Mouse (Mus musculus) CH12.LX (cell line): ENCODE results near the gene Angptl6. TPM values are rescaled to one million over a fixed set of nuclear protein-coding genes. Genes with fewer than 3 reads are reported as not detected.

Experiments used
- DNase-seq: peaks from one replicate; pipeline ENCODE4 v3.0.0-alpha.2; 2013; ENCODE audit errors: extremely low read depth
- H3K27ac ChIP-seq: 2 replicates; pipeline ENCODE4 v1.5.1; 2012; ENCODE audit warnings: low read depth, mild to moderate bottlenecking, control low read depth, moderate library complexity; ENCODE audit not compliant: insufficient read depth
- H3K27me3 ChIP-seq: replicated peaks from 2 replicates; pipeline ENCODE3; 2012; ENCODE audit warnings: inconsistent platforms
- H3K36me3 ChIP-seq, 2 experiments: replicated peaks in 1 of 2; 2 replicates each; pipeline versions ENCODE3 to v1.6.1; 2012; ENCODE audit warnings: inconsistent platforms in 1 of 2, low read length in 1 of 2, mild to moderate bottlenecking in 1 of 2, mixed read lengths in 1 of 2, moderate library complexity in 1 of 2; ENCODE audit not compliant: control insufficient read depth in 1 of 2, insufficient read depth in 1 of 2
- H3K4me1 ChIP-seq, 2 experiments: 2 replicates each; pipeline ENCODE4 v1.6.1; 2012; ENCODE audit warnings: inconsistent platforms in 1 of 2, moderate library complexity in 1 of 2; ENCODE audit not compliant: insufficient read depth in 2 of 2, control insufficient read depth in 1 of 2
- H3K4me2 ChIP-seq: 2 replicates; pipeline ENCODE4 v1.6.1; 2012; ENCODE audit warnings: low read depth, mild to moderate bottlenecking, control low read depth; ENCODE audit not compliant: poor library complexity, insufficient read depth, severe bottlenecking
- H3K4me3 ChIP-seq, 3 experiments: fragments of 150-350 bp in 1 of 3; sonication (generic) in 1 of 3; replicated peaks in 1 of 3; 2 replicates each; pipeline versions ENCODE3 to v1.5.1; 2011 to 2012; ENCODE audit warnings: low read depth in 2 of 3, low read length in 2 of 3, mild to moderate bottlenecking in 2 of 3, moderate library complexity in 2 of 3, control low read depth in 1 of 3, improper control_type of control experiment in 1 of 3, inconsistent platforms in 1 of 3, mixed read lengths in 1 of 3; ENCODE audit not compliant: poor library complexity in 1 of 3
- H3K79me2 ChIP-seq: replicated peaks from 2 replicates; pipeline ENCODE4 v1.6.1; 2012; ENCODE audit warnings: mild to moderate bottlenecking, moderate library complexity; ENCODE audit not compliant: control insufficient read depth, poor library complexity, insufficient read depth, severe bottlenecking; ENCODE audit errors: extremely low read depth
- H3K9ac ChIP-seq: 2 replicates; pipeline ENCODE4 v1.6.1; 2012; ENCODE audit warnings: low read depth, mild to moderate bottlenecking, control low read depth, moderate library complexity; ENCODE audit not compliant: insufficient read depth
- H3K9me3 ChIP-seq: replicated peaks from 2 replicates; pipeline ENCODE3; 2012; ENCODE audit warnings: low read length, inconsistent platforms, mixed read lengths
- BHLHE40 ChIP-seq: IDR thresholded peaks from 2 replicates; pipeline ENCODE4 v1.6.1; 2011; ENCODE audit warnings: mild to moderate bottlenecking, low read depth, low read length, improper control_type of control experiment
- CTCF ChIP-seq, 2 experiments: IDR thresholded peaks in 1 of 2; conservative IDR thresholded peaks in 1 of 2; 2 replicates each; pipeline ENCODE4 v1.5.1; 2011 to 2012; ENCODE audit warnings: low read depth in 2 of 2, low read length in 2 of 2, improper control_type of control experiment in 1 of 2, inconsistent platforms in 1 of 2, mild to moderate bottlenecking in 1 of 2, moderate library complexity in 1 of 2
- E2F4 ChIP-seq: IDR thresholded peaks from 2 replicates; pipeline ENCODE4 v1.6.1; 2011; ENCODE audit warnings: low read depth, low read length, improper control_type of control experiment; ENCODE audit not compliant: insufficient replicate concordance
- EP300 ChIP-seq: IDR thresholded peaks from 2 replicates; pipeline ENCODE4 v1.6.1; 2011; ENCODE audit warnings: low read length, improper control_type of control experiment
- GABPA ChIP-seq: IDR thresholded peaks from 2 replicates; pipeline ENCODE4 v1.6.1; 2012; ENCODE audit warnings: low read depth, low read length, improper control_type of control experiment, inconsistent platforms; ENCODE audit not compliant: insufficient replicate concordance
- IRF4 ChIP-seq: IDR thresholded peaks from 2 replicates; pipeline ENCODE4 v1.6.1; 2014; ENCODE audit warnings: low read depth, mild to moderate bottlenecking, inconsistent platforms, low read length, improper control_type of control experiment
- JUN ChIP-seq: IDR thresholded peaks from 2 replicates; pipeline ENCODE4 v1.6.1; 2011; ENCODE audit warnings: low read depth, mild to moderate bottlenecking, low read length, improper control_type of control experiment, moderate library complexity; ENCODE audit not compliant: insufficient read depth
- JUND ChIP-seq: conservative IDR thresholded peaks from 2 replicates; pipeline ENCODE4 v1.6.1; 2011; ENCODE audit warnings: low read depth, low read length, improper control_type of control experiment
- KAT2A ChIP-seq: IDR thresholded peaks from 2 replicates; pipeline ENCODE4 v1.6.1; 2012; ENCODE audit warnings: low read length, improper control_type of control experiment, inconsistent platforms; ENCODE audit not compliant: insufficient replicate concordance
- MAFK ChIP-seq: IDR thresholded peaks from 2 replicates; pipeline ENCODE4 v1.6.1; 2011; ENCODE audit warnings: low read length, improper control_type of control experiment; ENCODE audit not compliant: insufficient replicate concordance
- MAX ChIP-seq: IDR thresholded peaks from 2 replicates; pipeline ENCODE4 v1.6.1; 2011; ENCODE audit warnings: low read length, improper control_type of control experiment
- MAZ ChIP-seq: IDR thresholded peaks from 2 replicates; pipeline ENCODE4 v1.6.1; 2012; ENCODE audit warnings: low read depth, mild to moderate bottlenecking, inconsistent platforms, low read length, improper control_type of control experiment, moderate library complexity
- MEF2A ChIP-seq: IDR thresholded peaks from 2 replicates; pipeline ENCODE4 v1.6.1; 2014; ENCODE audit warnings: low read depth, mild to moderate bottlenecking, inconsistent platforms, low read length, improper control_type of control experiment, borderline replicate concordance
- MXI1 ChIP-seq: IDR thresholded peaks from 2 replicates; pipeline ENCODE4 v1.6.1; 2011; ENCODE audit warnings: mild to moderate bottlenecking, low read depth, low read length, improper control_type of control experiment
- MYC ChIP-seq: IDR thresholded peaks from 2 replicates; pipeline ENCODE4 v1.6.1; 2011; ENCODE audit warnings: low read depth, mild to moderate bottlenecking, improper control_type of control experiment, low read length
- NRF1 ChIP-seq: IDR thresholded peaks from 2 replicates; pipeline ENCODE4 v1.6.1; 2014; ENCODE audit warnings: low read depth, mild to moderate bottlenecking, inconsistent platforms, low read length, improper control_type of control experiment, moderate library complexity
- PAX5 ChIP-seq: IDR thresholded peaks from 2 replicates; pipeline ENCODE4 v1.6.1; 2012; ENCODE audit warnings: low read length, inconsistent platforms, mixed read lengths
- POLR2A ChIP-seq: IDR thresholded peaks from 2 replicates; pipeline ENCODE4 v1.6.1; 2011; ENCODE audit warnings: low read depth, mild to moderate bottlenecking, improper control_type of control experiment, low read length
- POLR2AphosphoS2 ChIP-seq: IDR thresholded peaks from 2 replicates; pipeline ENCODE4 v1.6.1; 2011; ENCODE audit warnings: low read depth, low read length, improper control_type of control experiment
- RAD21 ChIP-seq: IDR thresholded peaks from 2 replicates; pipeline ENCODE4 v1.6.1; 2011; ENCODE audit warnings: low read depth, mild to moderate bottlenecking, low read length, improper control_type of control experiment, moderate library complexity
- RCOR1 ChIP-seq: conservative IDR thresholded peaks from 2 replicates; pipeline ENCODE4 v1.6.1; 2012; ENCODE audit warnings: low read depth, mild to moderate bottlenecking, inconsistent platforms, low read length, improper control_type of control experiment
- SIN3A ChIP-seq: IDR thresholded peaks from 2 replicates; pipeline ENCODE4 v1.6.1; 2012; ENCODE audit warnings: low read length, improper control_type of control experiment, inconsistent platforms
- SMC3 ChIP-seq: IDR thresholded peaks from 2 replicates; pipeline ENCODE4 v1.6.1; 2011; ENCODE audit warnings: low read depth, low read length, improper control_type of control experiment
- TBP ChIP-seq: conservative IDR thresholded peaks from 2 replicates; pipeline ENCODE4 v1.6.1; 2011; ENCODE audit warnings: low read depth, low read length, improper control_type of control experiment
- TCF12 ChIP-seq: IDR thresholded peaks from 2 replicates; pipeline ENCODE4 v1.6.1; 2014; ENCODE audit warnings: low read depth, mild to moderate bottlenecking, inconsistent platforms, low read length, improper control_type of control experiment
- USF2 ChIP-seq: conservative IDR thresholded peaks from 2 replicates; pipeline ENCODE4 v1.6.1; 2011; ENCODE audit warnings: low read depth, low read length, improper control_type of control experiment
- ZC3H11A ChIP-seq: IDR thresholded peaks from 2 replicates; pipeline ENCODE4 v1.6.1; 2012; ENCODE audit warnings: low read depth, mild to moderate bottlenecking, inconsistent platforms, low read length, improper control_type of control experiment
- ZMIZ1 ChIP-seq: IDR thresholded peaks from 2 replicates; pipeline ENCODE4 v1.6.1; 2012; ENCODE audit warnings: low read depth, mild to moderate bottlenecking, inconsistent platforms, low read length, improper control_type of control experiment
- ZNF384 ChIP-seq: IDR thresholded peaks from 2 replicates; pipeline ENCODE4 v1.6.1; 2012; ENCODE audit warnings: low read depth, low read length, improper control_type of control experiment, inconsistent platforms
- dilution Hi-C: fragments of 300-500 bp; cut with MboI; formaldehyde crosslinking; loops from 2 replicates; pipeline ENCODE4 v1.14.3; 2020; ENCODE audit warnings: low sequenced_read_pairs; ENCODE audit not compliant: extremely low pct_unique_long_range_greater_than_20kb, extremely low pct_ligation_motif_present
- in situ Hi-C: fragments of 300-500 bp; cut with MboI; formaldehyde crosslinking; loops from 3 replicates; pipeline ENCODE4 v1.14.3; 2019; ENCODE audit warnings: low sequenced_read_pairs, low pct_ligation_motif_present, low pct_unique_long_range_greater_than_20kb, mixed read lengths
- polyA plus RNA-seq: library from polyadenylated mRNA; unstranded; fragments of >175 nt; gene quantifications from 2 replicates; pipeline ENCODE4 v1.2.1, GENCODE M21; 2012; ENCODE audit warnings: low read depth; ENCODE audit not compliant: insufficient read length
- total RNA-seq, 2 experiments: library from RNA; depleted of rRNA; stranded (reverse); fragments of 300-350 nt in 1 of 2; fragments of >200 nt in 1 of 2; gene quantifications; 2 replicates each; pipeline ENCODE4 v1.2.3; 2012 to 2014

Gene Angptl6
- total and polyA plus RNA-seq, 3 experiments = 0.57 to 11.8 (median 2.0) TPM

- Histone ChIP-seq H3K4me2 (no peak overlapping the region), H3K79me2 (peaks cover 18% of the 10 kb centered on the region), H3K9ac (no peak overlapping the region), H3K9me3 (no peaks in the 10 kb centered on the region), H3K4me1 (peaks cover 5 to 10% of the 10 kb centered on the region in 2 experiments), H3K27me3 (no peaks in the 10 kb centered on the region), H3K4me3 (no peak overlapping the region), H3K27ac (no peak overlapping the region), H3K36me3 (peaks cover 26 to 43% of the 10 kb centered on the region in 2 experiments)
- TF ChIP-seq SMC3 = peak; percentile 77
- TF ChIP-seq ZC3H11A = peak; percentile 33; the same call in 1 of the 2 replicates
- no peak for TF ChIP-seq TBP
- peak in 1 of 2 experiments; percentile 89; a peak in 3 of 4 replicates for TF ChIP-seq CTCF (conservative IDR thresholded peaks at IDR 0.05 in 1 of 2, IDR thresholded peaks at IDR 0.05 in 1 of 2; ENCODE audit: low read depth in 2 of 2, low read length in 2 of 2)
- peak; percentile 78; the same call in 1 of the 2 replicates for TF ChIP-seq ZNF384
- TF ChIP-seq MAZ = no peak
- 0 out of 2 replicates have a peak, but pooled peaks have one; percentile 21 for TF ChIP-seq SIN3A
- peak; percentile 86 for TF ChIP-seq RAD21
- dilution Hi-C loops (no loop called here), in situ Hi-C loops (loop anchor here (5.0 kb wide), 1 partner anchor 101 kb away; the partner anchor contains the start of gene Mrpl4)
- DNase-seq = peak; percentile 51
These were observed 22.1 kb upstream of the Angptl6 start for GRCm38 (mm10) chr9:20901466-20902173.

- Histone ChIP-seq H3K9ac (peak within 1 kb of the TSS; percentile 92), H3K27me3 (no peaks in the 10 kb centered on the region), H3K27ac (peak within 1 kb of the TSS; percentile 32; the same call in 1 of the 2 replicates), H3K36me3 (peaks cover 32 to 46% of the 10 kb centered on the region in 2 experiments), H3K4me3 (peak within 1 kb of the TSS; percentile 85 to 99 (median 97)), H3K4me1 (peaks cover 12 to 24% of the 10 kb centered on the region in 2 experiments), H3K9me3 (no peaks in the 10 kb centered on the region), H3K79me2 (peaks cover 30% of the 10 kb centered on the region), H3K4me2 (peak within 1 kb of the TSS; percentile 85)
- in situ Hi-C loops = no loop called here
- dilution Hi-C loops = no loop called here
- peak; percentile 73 for DNase-seq
- TF ChIP-seq USF2 = no peak
- TF ChIP-seq ZMIZ1 = no peak
- no peak for TF ChIP-seq EP300
- TF ChIP-seq MXI1 = peak; percentile 67
- TF ChIP-seq POLR2AphosphoS2 = 0 out of 2 replicates have a peak, but pooled peaks have one; percentile 38
- peak; percentile 88 for TF ChIP-seq MYC
- peak; percentile 82; the same call in 1 of the 2 replicates for TF ChIP-seq MEF2A
- no peak for TF ChIP-seq PAX5
- peak; percentile 69 for TF ChIP-seq MAX
- TF ChIP-seq E2F4 = no peak
- TF ChIP-seq TBP = peak; percentile 61; the same call in 1 of the 2 replicates
- no peak for TF ChIP-seq MAZ
- peak; percentile 70; the same call in 1 of the 2 replicates for TF ChIP-seq GABPA
- TF ChIP-seq JUN = no peak
- no peak for TF ChIP-seq JUND
- peak; percentile 57; the same call in 1 of the 2 replicates for TF ChIP-seq IRF4
- peak; percentile 74 for TF ChIP-seq SMC3
- TF ChIP-seq BHLHE40 = no peak
- peak; percentile 83; the same call in 1 of the 2 replicates for TF ChIP-seq KAT2A
- peak; percentile 88 for TF ChIP-seq POLR2A
- TF ChIP-seq NRF1 = peak; percentile 57
- peak; percentile 88 for TF ChIP-seq SIN3A
- TF ChIP-seq ZC3H11A = no peak
- no peak for TF ChIP-seq MAFK
- TF ChIP-seq ZNF384 = no peak
- no peak for TF ChIP-seq RCOR1
- TF ChIP-seq TCF12 = peak; percentile 92
These were observed 19.1 kb upstream of the Angptl6 start, which contains the start of gene Eif3g for GRCm38 (mm10) chr9:20898511-20899073. Gene Eif3g, minus strand, starts transcription at chr9:20898623.
